Mouse (Mus musculus) cerebellum, adult 9-11 months (tissue): ENCODE measurements at regions not wholly inside any gene's neighbourhood (a gene's known extent, or its start where the extent isn't known, plus 50 kb on each side); places are given as distances from the start of the nearest gene placed in this dataset.
A peak's percentile ranks its signal among the peaks of the same experiment; 100 is the strongest.
"Not testable (repeated sequence)": the region's sequence is repeated elsewhere in the genome, so short reads cannot be mapped to it uniquely, and the experiment has no call there.

Experiments used
- DNase-seq: peaks from one replicate; pipeline ENCODE4 v3.0.0; 2022

DNA sequence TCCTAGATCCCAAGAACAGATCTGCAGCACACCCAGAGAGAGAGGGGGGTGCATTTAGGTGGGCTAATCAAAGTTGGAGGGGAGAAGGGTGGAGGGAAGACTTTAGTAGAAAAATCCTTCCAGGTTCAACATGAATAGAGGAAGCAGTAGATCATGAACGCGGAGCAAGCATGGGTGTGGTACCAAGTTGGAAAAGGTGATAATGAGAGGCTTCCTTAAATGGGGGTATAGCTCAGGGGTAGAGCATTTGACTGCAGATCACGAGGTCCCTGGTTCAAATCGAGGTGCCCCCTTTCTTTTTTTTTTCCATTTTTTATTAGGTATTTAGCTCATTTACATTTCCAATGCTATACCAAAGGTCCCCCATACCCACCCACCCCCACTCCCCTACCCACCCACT is 54.0 kb upstream of the Krba1 start:
- DNase-seq: not testable (repeated sequence)

DNA sequence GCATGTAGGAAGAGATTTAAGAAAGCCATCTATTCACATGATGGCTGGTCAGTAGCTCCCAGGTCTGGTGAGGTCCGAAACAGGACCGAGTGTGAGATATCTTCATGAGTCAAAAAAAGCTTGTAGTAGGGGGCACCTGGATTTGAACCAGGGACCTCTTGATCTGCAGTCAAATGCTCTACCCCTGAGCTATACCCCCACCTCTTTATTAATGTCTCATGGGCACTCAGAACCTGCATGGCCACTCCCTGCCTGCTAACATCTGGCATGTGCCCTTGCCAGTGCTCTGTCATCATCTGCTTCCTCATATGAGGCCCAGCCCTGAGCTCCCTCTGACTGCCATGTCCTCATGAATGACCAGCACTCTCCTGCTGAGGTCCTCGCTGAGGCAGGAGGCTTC is 58.4 kb upstream of the Krba1 start:
- not testable (repeated sequence) for DNase-seq

GRCm38 (mm10) chr6:48288011-48288410 is 107.4 kb upstream of the Krba1 start:
- DNase-seq: no peak

- DNase-seq: not testable (repeated sequence)
These were observed 115.7 kb upstream of the Krba1 start for GRCm38 (mm10) chr6:48279646-48280045.

DNA sequence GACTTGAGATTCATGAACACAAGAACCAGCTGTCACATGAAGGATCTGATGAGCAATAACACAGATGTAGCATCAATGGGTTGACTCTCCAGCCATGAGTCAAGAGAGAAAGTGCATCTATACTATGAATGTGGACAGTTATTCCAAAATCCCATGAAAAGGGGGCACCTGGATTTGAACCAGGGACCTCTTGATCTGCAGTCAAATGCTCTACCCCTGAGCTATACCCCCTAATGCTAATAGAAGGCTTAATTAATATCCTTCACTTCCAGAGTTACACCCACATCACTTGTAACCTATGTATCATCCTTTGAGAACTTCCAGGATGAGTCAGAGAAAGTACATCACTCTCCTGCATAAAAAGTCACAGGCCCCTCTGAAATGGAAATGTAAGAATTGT is 133.8 kb upstream of the Krba1 start:
- not testable (repeated sequence) for DNase-seq

DNA sequence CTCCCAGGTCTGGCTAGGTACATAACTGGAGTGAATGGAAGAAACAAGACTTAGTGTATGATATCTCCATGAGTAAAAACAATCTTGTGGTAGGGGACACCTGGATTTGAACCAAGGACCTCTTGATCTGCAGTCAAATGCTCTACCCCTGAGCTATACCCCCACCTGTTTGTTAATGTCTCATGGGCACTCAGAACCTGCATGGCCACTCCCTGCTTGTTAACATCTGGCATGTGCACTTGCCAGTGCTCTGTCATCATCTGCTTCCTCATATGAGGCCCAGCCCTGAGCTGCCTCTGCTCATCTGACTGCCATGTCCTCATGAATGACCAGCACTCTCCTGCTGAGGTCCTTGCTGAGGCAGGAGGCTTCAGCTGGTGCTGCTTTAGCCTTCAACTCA is 142.4 kb upstream of the Krba1 start:
- DNase-seq: not testable (repeated sequence)

DNA sequence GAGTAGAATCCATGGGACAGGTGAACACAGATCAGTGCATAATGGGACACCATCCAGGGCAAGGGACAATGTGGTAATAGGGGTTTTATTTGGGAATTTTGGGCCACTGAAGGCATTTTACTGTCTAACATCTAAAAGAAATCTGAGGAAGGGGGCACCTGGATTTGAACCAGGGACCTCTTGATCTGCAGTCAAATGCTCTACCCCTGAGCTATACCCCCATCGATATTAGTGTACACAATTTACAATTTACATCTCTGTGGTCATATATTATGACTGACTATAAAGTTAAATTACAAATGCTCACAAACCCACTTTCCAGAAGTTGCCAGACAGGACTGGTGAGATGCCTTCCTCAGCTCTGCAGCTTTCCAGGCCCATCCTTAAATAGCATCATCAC is 143.4 kb upstream of the Krba1 start:
- DNase-seq: no peak

- DNase-seq: not testable (repeated sequence)
These were observed 151.2 kb upstream of the Krba1 start for GRCm38 (mm10) chr6:48244191-48244590.

DNA sequence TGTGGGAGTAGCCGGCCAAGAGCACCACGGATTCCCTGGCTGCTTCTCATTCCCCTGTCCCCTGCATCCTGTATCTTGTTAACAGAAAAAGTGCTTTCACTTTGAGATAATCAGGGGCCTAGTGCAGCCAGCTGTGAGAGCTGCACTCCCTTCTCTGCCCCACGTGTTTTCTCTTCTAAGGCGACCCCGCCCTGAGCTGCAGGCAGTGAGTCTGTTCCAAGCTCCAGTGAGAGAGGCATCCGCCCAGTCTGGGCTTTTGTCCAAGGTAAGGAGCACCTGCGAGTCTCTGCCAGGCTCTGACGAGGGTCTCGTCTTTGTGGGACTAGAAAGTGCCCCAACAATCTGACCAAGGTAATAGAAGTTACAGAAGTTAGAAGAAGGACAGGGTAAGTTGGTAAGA is 141.0 kb upstream of the Zfp746 start:
- DNase-seq: no peak

GRCm38 (mm10) chr6:48224206-48224605 is 137.8 kb upstream of the Zfp746 start:
- no peak for DNase-seq

GRCm38 (mm10) chr6:48222971-48223370 is 136.6 kb upstream of the Zfp746 start:
- no peak for DNase-seq

- peak; percentile 57 for DNase-seq
These were observed 135.4 kb upstream of the Zfp746 start for GRCm38 (mm10) chr6:48221806-48222205.

DNA sequence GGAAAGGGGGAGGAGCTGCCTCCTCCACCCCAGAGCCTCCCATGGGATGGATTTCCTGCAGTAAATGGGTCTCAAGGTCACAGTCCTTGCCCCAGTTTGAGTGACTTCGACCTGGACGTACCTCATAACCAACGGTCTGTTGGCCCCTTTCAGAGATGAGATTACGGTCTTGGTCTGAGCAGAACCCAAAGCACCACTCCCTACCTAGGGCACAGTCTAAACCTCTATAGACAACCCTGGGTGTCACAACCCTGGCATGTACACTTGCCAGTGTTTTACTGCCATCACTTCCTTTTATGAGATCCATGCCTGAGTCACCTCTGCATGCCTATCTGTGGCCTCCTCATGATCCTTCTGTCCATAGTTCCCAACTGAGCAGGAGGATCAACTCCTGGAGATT is 128.8 kb upstream of the Zfp746 start:
- no peak for DNase-seq

- DNase-seq: no peak
These were observed 123.3 kb upstream of the Zfp746 start for GRCm38 (mm10) chr6:48209739-48210138.

DNA sequence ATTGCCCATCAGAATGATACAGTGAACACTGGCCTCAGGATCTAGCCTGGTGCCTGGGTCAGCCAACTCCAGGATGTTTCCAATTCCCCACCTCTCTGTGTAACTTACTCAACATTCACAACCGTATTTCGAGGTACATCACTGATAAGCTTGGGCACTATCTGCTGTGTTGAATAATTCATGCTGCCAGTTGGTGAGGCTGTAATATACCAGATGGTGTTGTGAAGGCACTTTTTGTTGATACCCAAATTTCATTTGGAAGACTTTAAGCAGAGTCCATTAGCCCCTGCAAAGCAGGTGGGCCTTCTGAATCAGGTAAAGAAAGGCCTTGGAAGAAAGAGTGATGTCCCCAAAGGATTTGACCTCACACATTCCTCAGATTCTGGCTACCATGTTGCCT is 122.7 kb upstream of the Zfp746 start:
- no peak for DNase-seq

- no peak for DNase-seq
These were observed 119.3 kb upstream of the Zfp746 start for GRCm38 (mm10) chr6:48205722-48206121.

- DNase-seq: no peak
These were observed 113.6 kb upstream of the Zfp746 start for GRCm38 (mm10) chr6:48199951-48200350.

- no peak for DNase-seq
These were observed 112.4 kb upstream of the Zfp746 start for GRCm38 (mm10) chr6:48198806-48199205.

DNA sequence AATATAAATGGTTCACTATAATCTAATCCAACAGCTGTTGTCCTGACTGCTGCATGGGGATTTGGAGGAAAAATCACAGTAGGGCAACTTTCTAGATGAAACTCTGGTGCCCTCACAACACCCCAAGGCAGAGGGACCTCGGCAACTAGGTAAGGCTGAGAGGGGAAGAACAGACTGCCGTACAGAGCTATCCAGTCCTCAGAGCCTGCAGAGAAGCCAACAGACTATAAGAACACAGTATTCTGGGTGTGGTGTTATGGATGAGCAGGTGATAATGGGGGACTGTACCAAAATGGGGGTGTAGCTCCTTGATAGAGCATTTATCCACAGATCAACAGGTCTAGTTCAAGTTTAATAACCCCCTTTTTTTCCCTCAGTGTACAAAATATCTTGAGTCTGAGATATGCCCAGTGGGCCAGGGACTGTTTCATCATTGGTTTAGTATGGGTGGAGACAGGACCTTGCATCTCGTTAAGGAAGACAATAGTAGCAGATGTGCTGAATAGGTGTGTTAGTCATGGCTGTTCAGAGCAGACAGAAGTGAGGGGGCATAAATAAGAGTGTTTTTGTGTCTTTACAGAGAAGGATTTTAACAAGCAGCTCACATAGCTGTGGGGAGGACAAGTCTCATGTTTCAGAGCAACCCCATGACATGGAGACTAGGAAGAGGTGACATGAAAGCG is 111.4 kb upstream of the Zfp746 start:
- no peak for DNase-seq

GRCm38 (mm10) chr6:48188363-48188762 is 102.0 kb upstream of the Zfp746 start:
- not testable (repeated sequence) for DNase-seq

GRCm38 (mm10) chr6:48185311-48185710 is 98.9 kb upstream of the Zfp746 start:
- no peak for DNase-seq

DNA sequence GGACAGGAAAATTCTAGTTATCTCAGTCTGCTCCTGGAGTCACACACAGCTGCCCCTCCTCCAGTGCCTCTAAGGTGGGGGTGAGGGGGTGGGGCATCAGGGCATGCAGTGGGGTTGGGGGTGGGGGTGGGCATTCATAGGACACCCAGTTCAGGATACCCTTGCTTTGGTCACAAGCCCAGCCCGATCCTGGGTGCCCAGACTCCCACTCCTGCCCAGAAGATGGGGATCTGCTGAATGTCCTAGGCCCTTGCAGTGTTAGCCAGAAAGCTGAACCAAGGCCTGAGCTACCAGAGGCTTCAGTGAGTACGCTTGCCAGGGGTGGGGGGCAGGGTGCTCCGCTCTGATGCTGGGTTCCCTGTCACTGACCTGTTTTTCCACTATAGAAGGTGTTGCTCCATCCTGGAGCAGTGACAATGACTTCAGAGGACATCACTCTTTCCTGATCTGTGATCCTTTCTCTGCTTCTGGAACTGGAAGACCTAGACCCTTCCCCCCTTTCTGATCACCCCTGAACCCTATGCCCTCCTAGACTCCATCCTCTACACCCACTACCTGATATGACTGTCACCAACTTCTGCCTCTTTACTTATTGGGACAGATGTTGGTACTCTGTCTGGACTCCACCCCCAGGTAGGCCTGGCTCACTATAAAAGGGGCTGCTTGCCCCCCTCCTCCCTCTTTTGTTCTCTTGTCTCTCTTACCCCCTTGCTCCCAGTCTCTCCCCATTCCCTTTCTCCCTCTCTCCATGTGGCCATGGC is 92.1 kb upstream of the Zfp746 start:
- DNase-seq: peak; percentile 39

- peak; percentile 75 for DNase-seq
These were observed 91.5 kb upstream of the Zfp746 start for GRCm38 (mm10) chr6:48177936-48178335.

DNA sequence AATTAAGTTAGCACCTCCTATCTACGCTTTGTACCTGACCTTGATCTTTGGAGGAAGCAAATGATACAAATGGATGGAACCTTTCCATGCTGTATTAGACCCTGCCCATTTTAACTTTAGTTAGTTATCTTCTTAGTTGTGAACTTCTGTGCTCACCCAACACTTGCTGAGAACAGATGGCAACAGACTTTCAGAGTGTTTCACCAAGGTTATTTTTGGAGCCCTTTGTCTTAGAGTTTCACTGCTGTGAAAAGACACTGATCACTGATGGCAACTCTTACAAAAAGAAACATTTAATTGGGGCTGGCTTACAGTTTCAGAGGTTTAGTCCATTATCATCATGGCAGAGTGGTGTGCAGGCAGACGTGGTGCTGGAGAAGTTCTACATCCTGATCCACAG is 88.8 kb upstream of the Zfp746 start:
- no peak for DNase-seq

DNA sequence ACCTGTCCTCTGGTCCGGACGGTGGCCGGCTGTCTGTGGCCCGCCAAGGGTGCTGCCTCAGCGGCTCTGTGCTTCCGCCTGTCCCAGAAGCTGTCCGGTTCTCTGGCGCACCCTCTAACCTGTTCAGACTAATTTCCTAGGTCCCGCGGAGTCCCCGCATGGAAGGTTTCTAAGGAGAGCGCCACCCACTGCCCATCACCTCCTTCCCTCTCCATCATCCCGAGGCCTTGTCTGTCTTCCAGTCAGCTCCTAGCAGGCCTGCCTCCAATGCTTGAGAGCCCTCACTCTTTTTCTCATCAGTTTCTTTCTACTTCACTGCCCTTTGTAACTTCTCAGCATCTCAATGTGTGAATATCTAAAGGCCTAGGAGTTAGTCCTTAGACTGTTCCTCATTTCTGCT is 86.4 kb upstream of the Zfp746 start:
- not testable (repeated sequence) for DNase-seq
